Mouse (Mus musculus): ENCODE measurements at regions not wholly inside any gene's neighbourhood (a gene's known extent, or its start where the extent isn't known, plus 50 kb on each side); places are given as distances from the start of the nearest gene placed in this dataset.
A peak's percentile ranks its signal among the peaks of the same experiment; 100 is the strongest.

GRCm38 (mm10) chr5:118458727-118459390 is 101.6 kb upstream of the Med13l start:
- peak; percentile 99 for DNase-seq (ENCODE audit: low read depth, low spot score)

GRCm38 (mm10) chr5:118459391-118459792 is 101.1 kb upstream of the Med13l start:
- DNase-seq (ENCODE audit: low read depth, low spot score) = no peak

- no peak for DNase-seq (ENCODE audit: low read depth, low spot score)
Observed at GRCm38 (mm10) chr5:118461967-118462366, 98.5 kb upstream of the Med13l start.

GRCm38 (mm10) chr5:118464931-118465801 is 95.3 kb upstream of the Med13l start:
- DNase-seq (ENCODE audit: low read depth, low spot score) = peak; percentile 93

GRCm38 (mm10) chr5:118465991-118466750 is 94.3 kb upstream of the Med13l start:
- DNase-seq (ENCODE audit: low read depth, low spot score) = peak; percentile 86

- DNase-seq (ENCODE audit: low read depth, low spot score) = no peak
Observed at GRCm38 (mm10) chr5:118468739-118469138, 91.7 kb upstream of the Med13l start.

GRCm38 (mm10) chr5:118471569-118471968 is 88.9 kb upstream of the Med13l start:
- no peak for DNase-seq (ENCODE audit: low read depth, low spot score)

GRCm38 (mm10) chr5:118472291-118472690 is 88.2 kb upstream of the Med13l start:
- no peak for DNase-seq (ENCODE audit: low read depth, low spot score)

GRCm38 (mm10) chr5:118473128-118473730 is 87.2 kb upstream of the Med13l start:
- no peak for DNase-seq (ENCODE audit: low read depth, low spot score)

GRCm38 (mm10) chr5:118476597-118476996 is 83.9 kb upstream of the Med13l start:
- no peak for DNase-seq (ENCODE audit: low read depth, low spot score)

- peak; percentile 75 for DNase-seq (ENCODE audit: low read depth, low spot score)
Observed at GRCm38 (mm10) chr5:118477131-118478119, 83.1 kb upstream of the Med13l start.

GRCm38 (mm10) chr5:118478120-118478768 is 82.2 kb upstream of the Med13l start:
- peak; percentile 90 for DNase-seq (ENCODE audit: low read depth, low spot score)

GRCm38 (mm10) chr5:118480000-118480399 is 80.5 kb upstream of the Med13l start:
- DNase-seq (ENCODE audit: low read depth, low spot score) = no peak

- DNase-seq (ENCODE audit: low read depth, low spot score) = no peak
Observed at GRCm38 (mm10) chr5:118480965-118481793, 79.3 kb upstream of the Med13l start.

- no peak for DNase-seq (ENCODE audit: low read depth, low spot score)
Observed at GRCm38 (mm10) chr5:118481794-118482049, 78.8 kb upstream of the Med13l start.

GRCm38 (mm10) chr5:118482598-118482997 is 77.9 kb upstream of the Med13l start:
- DNase-seq (ENCODE audit: low read depth, low spot score) = no peak

GRCm38 (mm10) chr5:118483001-118483400 is 77.5 kb upstream of the Med13l start:
- DNase-seq (ENCODE audit: low read depth, low spot score) = no peak

- DNase-seq (ENCODE audit: low read depth, low spot score) = no peak
Observed at GRCm38 (mm10) chr5:118483532-118483931, 76.9 kb upstream of the Med13l start.

GRCm38 (mm10) chr5:118485191-118485590 is 75.3 kb upstream of the Med13l start:
- no peak for DNase-seq (ENCODE audit: low read depth, low spot score)

All from 3T3-L1 (cell line).